Mouse (Mus musculus) megakaryocyte-erythroid progenitor cell, adult 5-6 weeks (primary cell): ENCODE results near the gene Uggt1. TPM values are rescaled to one million over a fixed set of nuclear protein-coding genes. Genes with fewer than 3 reads are reported as not detected.

Experiments used
- ATAC-seq: replicated peaks from 2 replicates; pipeline ENCODE4 v1.8.0; 2016; ENCODE audit warnings: mild to moderate bottlenecking, inconsistent platforms; ENCODE audit not compliant: severe bottlenecking, poor library complexity, low FRiP score, low TSS enrichment
- total RNA-seq, 2 experiments: library from RNA; stranded (forward) in 1 of 2; stranded (reverse) in 1 of 2; fragments of 200-1000, 215-1000 nt in 1 of 2; fragments of >200 nt in 1 of 2; fragmentation: Nextera tagmentation in 1 of 2; gene quantifications; 2 replicates each; pipeline ENCODE4 v1.2.3; 2014 to 2017

The Uggt1 gene
- total RNA-seq, 2 experiments from 2014 or later = 55.4 to 89.5 TPM

GRCm38 (mm10) chr1:36130307-36131035, 114.0 kb downstream of the Uggt1 start:
- peak; percentile 87 for ATAC-seq

GRCm38 (mm10) chr1:36129881-36130280, 114.6 kb downstream of the Uggt1 start:
- ATAC-seq = peak; percentile 24

- no peak for ATAC-seq
Measured at GRCm38 (mm10) chr1:36129126-36129525, 115.4 kb downstream of the Uggt1 start.

- no peak for ATAC-seq
Measured at GRCm38 (mm10) chr1:36125076-36125475, 119.4 kb downstream of the Uggt1 start.

GRCm38 (mm10) chr1:36121172-36121571, 123.3 kb downstream of the Uggt1 start:
- no peak for ATAC-seq

GRCm38 (mm10) chr1:36119426-36119825, 125.1 kb downstream of the Uggt1 start:
- ATAC-seq = no peak

- no peak for ATAC-seq
Measured at GRCm38 (mm10) chr1:36118958-36119357, 125.6 kb downstream of the Uggt1 start.

GRCm38 (mm10) chr1:36118061-36118685, 126.3 kb downstream of the Uggt1 start:
- no peak for ATAC-seq

GRCm38 (mm10) chr1:36116488-36116887, 128.0 kb downstream of the Uggt1 start:
- ATAC-seq = no peak

- ATAC-seq = no peak
Measured at GRCm38 (mm10) chr1:36114844-36115243, 129.7 kb downstream of the Uggt1 start.

GRCm38 (mm10) chr1:36113670-36114069, 130.8 kb downstream of the Uggt1 start:
- ATAC-seq = no peak

- ATAC-seq = no peak
Measured at GRCm38 (mm10) chr1:36112665-36113064, 131.9 kb downstream of the Uggt1 start.

GRCm38 (mm10) chr1:36109987-36110386, 134.5 kb downstream of the Uggt1 start:
- ATAC-seq = no peak

- ATAC-seq = no peak
Measured at GRCm38 (mm10) chr1:36105917-36106706, 138.4 kb downstream of the Uggt1 start.

GRCm38 (mm10) chr1:36100371-36100770, 144.1 kb downstream of the Uggt1 start:
- ATAC-seq = no peak

GRCm38 (mm10) chr1:36098432-36098831, 146.1 kb downstream of the Uggt1 start:
- ATAC-seq = no peak

GRCm38 (mm10) chr1:36095423-36096272, 148.9 kb downstream of the Uggt1 start:
- ATAC-seq = peak; percentile 63

GRCm38 (mm10) chr1:36093741-36094140, 150.8 kb downstream of the Uggt1 start:
- ATAC-seq = no peak

- ATAC-seq = peak; percentile 68
Measured at GRCm38 (mm10) chr1:36091246-36091645, 153.3 kb downstream of the Uggt1 start.
